Mouse (Mus musculus) bone marrow, adult 2 months (tissue): Measurements from ENCODE around the gene 1500009C09Rik.

ENCODE experiments used
- CTCF ChIP-seq: fragments of 200-500 bp; IDR thresholded peaks from 2 replicates; pipeline ENCODE4 v1.5.1; 2011; ENCODE audit warnings: low read length, control low read depth; ENCODE audit not compliant: control insufficient read depth, insufficient read depth
- POLR2A ChIP-seq: fragments of 200-500 bp; IDR thresholded peaks from 2 replicates; pipeline ENCODE4 v1.6.1; 2011; ENCODE audit warnings: low read depth, mild to moderate bottlenecking, control low read depth, low read length, borderline replicate concordance; ENCODE audit not compliant: control insufficient read depth

- TF ChIP-seq CTCF (no peak), POLR2A (no peak)
Observed at GRCm38 (mm10) chr15:82225769-82226168, 26.4 kb upstream of the 1500009C09Rik start.
